Mouse (Mus musculus) lung, adult 2 months (tissue): ENCODE measurements around the gene Trp53bp2.

ENCODE experiments used
- CTCF ChIP-seq: fragments of 200-500 bp; IDR thresholded peaks from 2 replicates; pipeline ENCODE4 v1.5.1; 2011; ENCODE audit warnings: mild to moderate bottlenecking, low read length, control low read depth; ENCODE audit not compliant: insufficient read depth
- POLR2A ChIP-seq: fragments of 200-500 bp; IDR thresholded peaks from 2 replicates; pipeline ENCODE4 v1.6.1; 2011; ENCODE audit warnings: low read depth, mild to moderate bottlenecking, control low read depth, low read length, borderline replicate concordance; ENCODE audit errors: extremely low read depth

DNA sequence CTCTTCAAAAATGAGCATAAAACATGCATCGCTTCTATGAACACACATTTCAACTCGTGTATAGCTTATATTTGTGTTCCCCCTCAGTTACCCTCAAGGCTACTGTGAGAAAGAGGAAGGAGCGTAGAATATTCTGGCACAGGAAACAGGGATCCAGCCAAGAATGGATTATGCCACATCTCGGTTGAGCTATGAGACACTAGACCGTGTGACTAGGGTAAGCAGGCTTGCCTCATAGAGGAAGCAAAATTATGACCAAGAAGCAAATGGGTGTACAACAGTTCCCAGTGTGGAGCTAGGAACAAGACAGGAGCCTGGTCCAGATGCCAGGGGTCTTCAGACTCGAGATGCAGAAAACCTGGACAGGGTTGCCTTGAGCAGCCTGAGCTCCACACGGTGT, 28.3 kb upstream of the Trp53bp2 start:
- TF ChIP-seq CTCF, result no peak
- no peak for TF ChIP-seq POLR2A
